Mouse (Mus musculus): ENCODE results near the gene Gm21887. TPM values are rescaled to one million over a fixed set of nuclear protein-coding genes. Genes with fewer than 3 reads are reported as not detected.
"Not testable (repeated sequence)": the region's sequence is repeated elsewhere in the genome, so short reads cannot be mapped to it uniquely, and the experiment has no call there.

Gene Gm21887
- polyA plus RNA-seq, 1 experiment from 2014 or later = 90.6 TPM

DNA sequence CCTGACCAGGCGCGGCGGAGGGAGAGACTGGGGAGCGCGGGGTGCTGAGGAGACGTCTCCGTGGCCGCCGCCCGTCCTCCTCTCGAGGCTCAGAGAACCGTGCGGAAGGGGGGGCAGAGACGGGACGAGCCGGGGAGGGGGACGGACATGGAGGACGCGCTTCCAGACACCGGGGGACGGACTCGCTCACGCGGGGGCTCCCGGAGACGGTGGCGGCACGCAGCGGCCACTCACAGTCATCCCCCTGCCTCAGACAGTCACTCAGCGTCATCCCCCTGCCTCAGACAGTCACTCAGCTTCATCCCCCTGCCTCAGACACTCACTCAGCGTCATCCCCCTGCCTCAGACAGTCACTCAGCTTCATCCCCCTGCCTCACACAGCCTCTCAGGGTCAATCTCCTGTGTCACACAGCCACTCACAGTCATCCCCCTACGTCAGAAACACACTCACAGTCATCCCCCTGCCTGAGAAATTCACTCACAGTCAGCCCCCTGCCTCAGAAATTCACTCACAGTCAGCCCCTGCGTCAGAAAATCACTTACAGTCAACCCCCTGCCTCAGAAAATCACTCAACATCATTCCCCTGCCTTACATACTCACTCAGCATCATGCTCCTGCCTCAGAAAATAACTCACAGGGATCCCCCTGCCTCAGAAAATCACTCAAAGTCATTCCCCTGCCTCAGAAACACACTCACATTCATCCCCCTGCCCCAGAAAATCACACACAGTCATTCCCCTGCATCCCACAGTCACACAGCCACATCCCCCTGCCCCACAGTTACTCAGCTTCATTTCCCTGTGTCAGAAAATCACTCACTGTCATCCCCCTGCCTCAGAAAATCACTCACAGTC is 15.2 kb upstream of the Gm21887 start:
- WGBS = 76% methylated on average over 28 of the region's 33 CpGs
- not testable (repeated sequence) for H3K27me3 ChIP-seq (ENCODE audit: control insufficient read depth, insufficient read depth, low read length); H3K4me1 ChIP-seq (replicated peaks; ENCODE audit: control insufficient read depth, insufficient read depth); ATAC-seq (ENCODE audit: low FRiP score, low TSS enrichment); H3K9ac ChIP-seq (ENCODE audit: low read length); H3K4me2 ChIP-seq (replicated peaks; ENCODE audit: low read depth); H3K36me3 ChIP-seq (ENCODE audit: control insufficient read depth, insufficient read depth, low read length); DNase-seq (ENCODE audit: low spot score); H3K4me3 ChIP-seq (ENCODE audit: low read depth, low read length); H3K27ac ChIP-seq (replicated peaks)
- peaks cover 35% of the 10 kb centered on the region for H3K9me3 ChIP-seq (ENCODE audit: control insufficient read depth, low read length)

DNA sequence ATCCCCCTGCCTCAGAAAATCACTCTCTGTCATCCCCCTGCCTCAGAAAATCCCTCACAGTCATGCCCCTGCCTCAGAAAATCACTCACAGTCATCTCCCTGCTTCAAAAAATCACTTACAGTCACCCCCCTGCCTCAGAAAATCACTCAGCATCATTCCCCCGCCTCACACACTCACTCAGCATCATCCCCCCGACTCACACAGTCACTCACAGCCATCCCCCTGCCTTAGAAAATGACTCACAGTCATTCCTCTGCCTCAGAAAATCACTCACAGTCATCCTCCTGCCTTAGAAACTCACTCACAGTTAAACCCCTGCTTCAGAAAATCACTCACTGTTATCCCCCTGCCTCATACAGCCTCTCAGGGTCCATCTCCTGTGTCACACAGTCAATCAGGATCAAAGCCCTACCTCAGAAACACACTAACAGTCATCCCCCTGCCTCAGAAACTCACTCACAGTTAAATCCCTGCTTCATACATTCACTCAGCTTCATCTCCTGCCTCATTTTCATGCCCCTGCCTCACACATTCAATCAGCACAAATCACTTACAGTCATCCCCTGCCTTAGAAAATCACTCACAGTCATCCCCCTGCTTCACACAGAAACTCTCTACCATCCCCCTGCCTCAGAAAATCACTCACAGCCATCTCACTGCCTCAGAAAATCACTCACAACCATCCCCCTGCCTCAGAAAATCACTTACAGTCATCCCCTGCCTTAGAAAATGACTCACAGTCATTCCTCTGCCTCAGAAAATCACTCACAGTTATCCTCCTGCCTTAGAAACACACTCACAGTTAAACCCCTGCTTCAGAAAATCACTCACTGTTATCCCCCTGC is 14.4 kb upstream of the Gm21887 start:
- ATAC-seq (ENCODE audit: low FRiP score, low TSS enrichment); H3K27ac ChIP-seq (replicated peaks); H3K4me3 ChIP-seq (ENCODE audit: low read depth, low read length); H3K4me1 ChIP-seq (replicated peaks; ENCODE audit: control insufficient read depth, insufficient read depth); H3K4me2 ChIP-seq (replicated peaks; ENCODE audit: low read depth); H3K27me3 ChIP-seq (ENCODE audit: control insufficient read depth, insufficient read depth, low read length); H3K36me3 ChIP-seq (ENCODE audit: control insufficient read depth, insufficient read depth, low read length); H3K9ac ChIP-seq (ENCODE audit: low read length): not testable (repeated sequence)
- WGBS = 42% methylated on average over 2 of the region's 2 CpGs
- peak; percentile 21 for DNase-seq (ENCODE audit: low spot score)
- peaks cover 27% of the 10 kb centered on the region for H3K9me3 ChIP-seq (ENCODE audit: control insufficient read depth, low read length)

DNA sequence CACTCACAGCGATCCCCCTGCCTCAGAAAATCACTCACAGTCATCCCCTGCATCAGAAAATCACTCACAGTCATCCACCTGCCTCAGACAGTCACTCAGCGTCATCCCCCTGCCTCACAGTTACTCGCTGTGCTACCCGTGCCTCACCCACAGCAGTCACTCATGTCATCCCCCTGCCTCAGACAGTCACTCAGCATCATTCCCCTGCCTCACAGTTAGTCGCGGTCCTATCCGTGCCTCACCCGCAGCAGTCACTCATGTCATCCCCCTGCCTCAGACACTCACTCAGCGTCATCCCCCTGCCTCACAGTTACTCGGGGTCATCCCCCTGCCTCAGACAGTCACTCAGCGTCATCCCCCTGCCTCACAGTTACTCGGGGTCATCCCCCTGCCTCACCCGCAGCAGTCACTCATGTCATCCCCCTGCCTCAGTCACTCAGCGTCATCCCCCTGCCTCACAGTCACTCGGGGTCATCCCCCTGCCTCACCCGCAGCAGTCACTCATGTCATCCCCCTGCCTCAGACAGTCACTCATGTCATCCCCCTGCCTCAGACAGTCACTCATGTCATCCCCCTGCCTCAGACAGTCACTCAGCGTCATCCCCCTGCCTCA is 13.4 kb upstream of the Gm21887 start:
- not testable (repeated sequence) for ATAC-seq (ENCODE audit: low FRiP score, low TSS enrichment); H3K27me3 ChIP-seq (ENCODE audit: control insufficient read depth, insufficient read depth, low read length); H3K9ac ChIP-seq (ENCODE audit: low read length); H3K27ac ChIP-seq (replicated peaks); H3K4me2 ChIP-seq (replicated peaks; ENCODE audit: low read depth); H3K4me1 ChIP-seq (replicated peaks; ENCODE audit: control insufficient read depth, insufficient read depth); H3K36me3 ChIP-seq (ENCODE audit: control insufficient read depth, insufficient read depth, low read length); H3K4me3 ChIP-seq (ENCODE audit: low read depth, low read length); DNase-seq (ENCODE audit: low spot score)
- 64% methylated on average over 17 of the region's 17 CpGs for WGBS
- H3K9me3 ChIP-seq (ENCODE audit: control insufficient read depth, low read length) = peaks cover 26% of the 10 kb centered on the region

DNA sequence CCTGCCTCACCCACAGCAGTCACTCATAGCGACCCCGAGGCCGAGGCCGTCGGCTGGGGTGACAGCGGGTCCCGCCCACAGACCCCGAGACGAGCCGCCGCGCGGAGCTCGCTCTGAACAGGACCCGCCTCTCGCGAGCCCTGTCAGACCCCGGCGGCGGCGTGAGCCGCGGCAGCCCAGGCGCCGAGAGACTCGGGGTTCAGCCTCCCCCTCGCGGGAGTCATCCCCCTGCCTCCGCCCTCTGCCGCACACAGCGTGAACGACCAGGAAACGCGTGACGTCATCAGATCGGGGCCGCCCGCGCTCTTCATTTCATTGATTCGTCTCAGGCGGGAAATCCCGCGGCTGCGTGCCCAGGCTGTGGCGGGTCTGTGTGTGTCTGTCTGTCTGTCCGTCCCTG is 12.5 kb upstream of the Gm21887 start:
- H3K36me3 ChIP-seq (ENCODE audit: control insufficient read depth, insufficient read depth, low read length); H3K27me3 ChIP-seq (ENCODE audit: control insufficient read depth, insufficient read depth, low read length); H3K4me1 ChIP-seq (replicated peaks; ENCODE audit: control insufficient read depth, insufficient read depth); DNase-seq (ENCODE audit: low spot score): not testable (repeated sequence)
- peak; percentile 62 for ATAC-seq (ENCODE audit: low FRiP score, low TSS enrichment)
- 49% methylated on average over 46 of the region's 46 CpGs for WGBS
- Histone ChIP-seq H3K9ac (ENCODE audit: low read length) (peak overlapping the region; percentile 60), H3K4me3 (ENCODE audit: low read depth, low read length) (peak overlapping the region; percentile 43), H3K9me3 (ENCODE audit: control insufficient read depth, low read length) (peaks cover 26% of the 10 kb centered on the region), H3K27ac (replicated peaks) (0 out of 2 replicates have a peak overlapping the region, but pooled peaks have one; percentile 67), H3K4me2 (replicated peaks; ENCODE audit: low read depth) (peak overlapping the region; percentile 94)

DNA sequence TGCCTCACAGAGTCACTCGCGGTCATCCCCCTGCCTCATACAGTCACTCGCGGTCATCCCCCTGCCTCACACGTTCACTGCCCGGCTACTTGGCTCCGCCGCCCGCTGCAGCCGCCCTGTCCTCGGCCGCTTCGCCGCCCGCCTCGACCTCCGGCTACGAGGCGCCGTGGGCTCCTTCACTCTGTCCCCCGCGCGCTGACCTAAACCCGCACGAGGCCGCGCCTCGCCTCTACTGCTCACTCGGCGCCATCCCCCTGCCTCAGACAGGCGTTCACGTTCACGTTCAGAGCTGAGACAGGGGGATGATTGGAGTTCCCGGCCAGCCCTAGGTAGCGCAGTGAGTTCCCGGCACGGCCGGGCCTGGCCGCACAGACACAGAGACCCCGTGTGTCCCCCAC is 12.0 kb upstream of the Gm21887 start:
- not testable (repeated sequence) for H3K27me3 ChIP-seq (ENCODE audit: control insufficient read depth, insufficient read depth, low read length); DNase-seq (ENCODE audit: low spot score); H3K4me1 ChIP-seq (replicated peaks; ENCODE audit: control insufficient read depth, insufficient read depth); H3K36me3 ChIP-seq (ENCODE audit: control insufficient read depth, insufficient read depth, low read length)
- Histone ChIP-seq H3K27ac (replicated peaks) (peak overlapping the region; percentile 67), H3K4me3 (ENCODE audit: low read depth, low read length) (peak overlapping the region; percentile 43), H3K4me2 (replicated peaks; ENCODE audit: low read depth) (peak overlapping the region; percentile 94), H3K9ac (ENCODE audit: low read length) (peak overlapping the region; percentile 60), H3K9me3 (ENCODE audit: control insufficient read depth, low read length) (peaks cover 22% of the 10 kb centered on the region)
- ATAC-seq (ENCODE audit: low FRiP score, low TSS enrichment) = peak; percentile 47
- 47% methylated on average over 40 of the region's 40 CpGs for WGBS

DNA sequence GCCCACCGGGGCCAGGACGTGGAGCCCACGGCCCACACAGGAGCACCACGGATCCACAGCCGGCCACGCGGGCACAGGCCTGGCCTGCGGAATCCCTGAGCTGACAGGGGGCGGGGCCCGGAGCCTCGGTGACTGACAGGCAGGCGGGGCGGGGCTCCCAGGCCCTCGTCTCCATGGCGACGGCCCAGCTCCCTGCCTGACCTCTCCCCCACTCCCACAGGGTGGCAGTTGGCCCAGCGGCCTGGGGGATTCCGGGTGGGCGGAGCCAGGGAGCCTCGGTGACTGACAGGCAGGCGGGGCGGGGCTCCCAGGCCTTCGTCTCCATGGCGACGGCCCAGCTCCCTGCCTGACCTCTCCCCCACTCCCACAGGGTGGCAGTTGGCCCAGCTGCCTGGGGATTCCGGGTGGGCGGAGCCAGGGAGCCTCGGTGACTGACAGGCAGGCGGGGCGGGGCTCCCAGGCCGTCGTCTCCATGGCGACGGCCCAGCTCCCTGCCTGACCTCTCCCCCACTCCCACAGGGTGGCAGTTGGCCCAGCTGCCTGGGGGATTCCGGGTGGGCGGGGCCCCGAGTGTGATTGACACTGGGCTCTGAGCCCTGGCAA is 11.5 kb upstream of the Gm21887 start:
- ATAC-seq (ENCODE audit: low FRiP score, low TSS enrichment) (peak; percentile 91), DNase-seq (ENCODE audit: low spot score) (peak; percentile 78)
- Histone ChIP-seq H3K4me2 (replicated peaks; ENCODE audit: low read depth) (peak overlapping the region; percentile 94), H3K9ac (ENCODE audit: low read length) (peak overlapping the region; percentile 60), H3K4me3 (ENCODE audit: low read depth, low read length) (peak overlapping the region; percentile 43), H3K9me3 (ENCODE audit: control insufficient read depth, low read length) (peaks cover 20% of the 10 kb centered on the region), H3K27ac (replicated peaks) (peak overlapping the region; percentile 67)
- not testable (repeated sequence) for H3K27me3 ChIP-seq (ENCODE audit: control insufficient read depth, insufficient read depth, low read length); H3K4me1 ChIP-seq (replicated peaks; ENCODE audit: control insufficient read depth, insufficient read depth); H3K36me3 ChIP-seq (ENCODE audit: control insufficient read depth, insufficient read depth, low read length)
- 35% methylated on average over 37 of the region's 37 CpGs for WGBS

DNA sequence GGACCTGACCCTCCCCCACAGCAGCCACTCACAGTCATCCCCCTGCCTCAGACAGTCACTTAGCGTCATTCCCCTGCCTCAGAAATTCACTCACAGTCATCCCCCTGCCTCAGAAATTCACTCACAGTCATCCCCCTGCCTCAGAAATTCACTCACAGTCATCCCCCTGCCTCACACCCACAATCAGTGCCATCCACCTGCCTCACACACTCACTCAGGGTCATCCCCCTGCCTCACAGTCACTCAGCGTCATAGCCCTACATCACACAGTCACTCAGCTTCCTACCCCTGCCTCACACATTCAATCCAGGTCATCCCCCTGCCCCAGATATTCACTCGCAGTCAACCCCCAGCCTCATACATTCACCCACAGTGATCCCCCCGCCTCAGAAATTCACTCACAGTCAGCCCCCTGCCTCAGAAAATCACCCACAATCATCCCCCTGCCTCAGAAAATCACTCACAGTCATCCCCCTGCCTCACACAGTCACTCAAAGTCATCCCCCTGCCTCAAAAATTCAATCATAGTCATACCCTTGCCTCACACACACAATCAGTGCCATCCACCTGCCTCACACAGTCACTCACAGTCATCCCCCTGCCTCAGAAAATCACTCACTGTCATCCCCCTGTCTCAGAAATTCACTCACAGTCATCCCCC is 10.8 kb upstream of the Gm21887 start:
- not testable (repeated sequence) for H3K4me1 ChIP-seq (replicated peaks; ENCODE audit: control insufficient read depth, insufficient read depth); H3K9ac ChIP-seq (ENCODE audit: low read length); DNase-seq (ENCODE audit: low spot score); H3K4me3 ChIP-seq (ENCODE audit: low read depth, low read length); H3K27me3 ChIP-seq (ENCODE audit: control insufficient read depth, insufficient read depth, low read length); ATAC-seq (ENCODE audit: low FRiP score, low TSS enrichment); H3K27ac ChIP-seq (replicated peaks); H3K36me3 ChIP-seq (ENCODE audit: control insufficient read depth, insufficient read depth, low read length)
- Histone ChIP-seq H3K9me3 (ENCODE audit: control insufficient read depth, low read length) (peaks cover 17% of the 10 kb centered on the region), H3K4me2 (replicated peaks; ENCODE audit: low read depth) (peak overlapping the region; percentile 94)
- 49% methylated on average over 4 of the region's 4 CpGs for WGBS

DNA sequence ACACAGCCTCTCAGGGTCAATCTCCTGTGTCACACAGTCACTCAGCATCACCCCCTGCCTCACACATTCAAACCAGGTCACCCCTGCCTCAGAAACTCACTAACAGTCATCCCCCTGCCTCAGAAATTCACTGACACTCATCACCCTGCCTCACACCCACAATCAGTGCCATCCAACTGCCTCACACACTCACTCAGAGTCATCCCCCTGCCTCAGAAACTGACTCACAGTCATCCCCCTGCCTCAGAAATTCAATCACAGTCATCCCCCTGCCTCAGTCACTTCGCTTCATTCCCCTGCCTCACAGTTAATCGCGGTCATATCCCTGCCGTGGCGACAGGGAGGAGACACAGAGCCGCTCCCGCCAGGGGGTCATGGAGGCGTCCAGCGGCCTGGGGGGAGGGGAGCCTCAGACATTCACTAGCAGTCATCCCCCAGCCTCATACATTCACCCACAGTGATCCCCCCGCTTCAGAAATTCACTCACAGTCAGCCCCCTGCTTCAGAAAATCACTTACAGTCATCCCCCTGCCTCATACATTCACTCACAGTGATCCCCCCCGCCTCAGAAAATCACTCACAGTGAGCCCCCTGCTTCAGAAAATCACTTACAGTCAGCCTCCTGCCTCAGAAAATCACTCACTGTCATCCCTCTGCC is 10.1 kb upstream of the Gm21887 start:
- not testable (repeated sequence) for H3K4me1 ChIP-seq (replicated peaks; ENCODE audit: control insufficient read depth, insufficient read depth); H3K27ac ChIP-seq (replicated peaks); ATAC-seq (ENCODE audit: low FRiP score, low TSS enrichment); H3K9ac ChIP-seq (ENCODE audit: low read length); H3K27me3 ChIP-seq (ENCODE audit: control insufficient read depth, insufficient read depth, low read length); H3K4me2 ChIP-seq (replicated peaks; ENCODE audit: low read depth); H3K36me3 ChIP-seq (ENCODE audit: control insufficient read depth, insufficient read depth, low read length); H3K4me3 ChIP-seq (ENCODE audit: low read depth, low read length)
- 44% methylated on average over 11 of the region's 11 CpGs for WGBS
- peaks cover 17% of the 10 kb centered on the region for H3K9me3 ChIP-seq (ENCODE audit: control insufficient read depth, low read length)
- peak; percentile 28 for DNase-seq (ENCODE audit: low spot score)

Data from stomach, postnatal 0 days (tissue).